Mouse (Mus musculus) granulocyte monocyte progenitor cell, adult 5-6 weeks (primary cell): ENCODE measurements around the gene Tubg2. TPM values are rescaled to one million over a fixed set of nuclear protein-coding genes. Genes with fewer than 3 reads are reported as not detected.

ENCODE experiments used
- ATAC-seq: replicated peaks from 2 replicates; pipeline ENCODE4 v1.8.0; 2016; ENCODE audit warnings: mild to moderate bottlenecking, moderate TSS enrichment, inconsistent platforms; ENCODE audit not compliant: poor library complexity, severe bottlenecking
- total RNA-seq, 2 experiments: library from RNA; stranded (forward) in 1 of 2; stranded (reverse) in 1 of 2; fragments of 200-712, 200-1000 nt in 1 of 2; fragments of >200 nt in 1 of 2; fragmentation: Nextera tagmentation in 1 of 2; gene quantifications; 2 replicates each; pipeline ENCODE4 v1.2.3; 2014 to 2017

The Tubg2 gene
- total RNA-seq, 2 experiments from 2014 or later = not detected

GRCm38 (mm10) chr11:101190913-101191907, 35.5 kb downstream of the Tubg2 start:
- no peak for ATAC-seq

GRCm38 (mm10) chr11:101191919-101192470, 36.3 kb downstream of the Tubg2 start:
- ATAC-seq = no peak

GRCm38 (mm10) chr11:101192646-101193045, 36.9 kb downstream of the Tubg2 start:
- no peak for ATAC-seq

GRCm38 (mm10) chr11:101193076-101193475, 37.4 kb downstream of the Tubg2 start:
- no peak for ATAC-seq

- ATAC-seq = no peak
These were observed 38.4 kb downstream of the Tubg2 start for GRCm38 (mm10) chr11:101194137-101194536.

- no peak for ATAC-seq
These were observed 38.9 kb downstream of the Tubg2 start for GRCm38 (mm10) chr11:101194643-101195042.

GRCm38 (mm10) chr11:101195101-101195500, 39.4 kb downstream of the Tubg2 start:
- ATAC-seq = no peak

- ATAC-seq = no peak
These were observed 39.9 kb downstream of the Tubg2 start for GRCm38 (mm10) chr11:101195571-101195970.

GRCm38 (mm10) chr11:101196175-101196574, 40.5 kb downstream of the Tubg2 start:
- ATAC-seq = no peak

- no peak for ATAC-seq
These were observed 43.8 kb downstream of the Tubg2 start for GRCm38 (mm10) chr11:101199555-101199954.

- 0 out of 2 replicates have a peak, but pooled peaks have one; percentile 40 for ATAC-seq
These were observed 45.3 kb downstream of the Tubg2 start for GRCm38 (mm10) chr11:101200986-101201385.

Other genes with a start within 250 kb of the Tubg2 start
- 51.6 and 54.7 TPM in 2 replicates for gene Stat3, start 216.4 kb upstream of the Tubg2 start, total RNA-seq (2014; fragmentation: Nextera tagmentation)
- 52.1 and 80.7 TPM in 2 replicates for gene Stat3, start 216.4 kb upstream of the Tubg2 start, total RNA-seq (2017)
- gene Cavin1, start 185.0 kb upstream of the Tubg2 start, total RNA-seq (2014; fragmentation: Nextera tagmentation) = 1.1 and 1.5 TPM in 2 replicates
- 0.93 and 1.6 TPM in 2 replicates for gene Cavin1, start 185.0 kb upstream of the Tubg2 start, total RNA-seq (2017)
- 42.7 and 66.2 TPM in 2 replicates for gene Atp6v0a1, start 146.5 kb upstream of the Tubg2 start, total RNA-seq (2014; fragmentation: Nextera tagmentation)
- gene Atp6v0a1, start 146.5 kb upstream of the Tubg2 start, total RNA-seq (2017) = 16.8 and 17.9 TPM in 2 replicates
- gene Naglu, start 85.9 kb upstream of the Tubg2 start, total RNA-seq (2014; fragmentation: Nextera tagmentation) = 9.3 and 15.7 TPM in 2 replicates
- gene Naglu, start 85.9 kb upstream of the Tubg2 start, total RNA-seq (2017) = 12.7 and 13.7 TPM in 2 replicates
- gene Hsd17b1, start 77.5 kb upstream of the Tubg2 start, total RNA-seq (2014; fragmentation: Nextera tagmentation) = 1.5 and 12.9 TPM in 2 replicates
- gene Hsd17b1, start 77.5 kb upstream of the Tubg2 start, total RNA-seq (2017) = 7.4 and 8.2 TPM in 2 replicates
- gene Coasy, start 73.3 kb upstream of the Tubg2 start, total RNA-seq (2014; fragmentation: Nextera tagmentation) = 26.8 and 35.8 TPM in 2 replicates
- gene Coasy, start 73.3 kb upstream of the Tubg2 start, total RNA-seq (2017) = 30.5 and 32.2 TPM in 2 replicates
- gene Mlx, start 68.6 kb upstream of the Tubg2 start, total RNA-seq (2014; fragmentation: Nextera tagmentation) = 76.1 and 81.6 TPM in 2 replicates
- gene Mlx, start 68.6 kb upstream of the Tubg2 start, total RNA-seq (2017) = 68.2 and 82.4 TPM in 2 replicates
- gene Psmc3ip, start 60.5 kb upstream of the Tubg2 start, total RNA-seq (2014; fragmentation: Nextera tagmentation) = 51.8 and 62.8 TPM in 2 replicates
- 42.9 and 63.5 TPM in 2 replicates for gene Psmc3ip, start 60.5 kb upstream of the Tubg2 start, total RNA-seq (2017)
- gene Retreg3, start 36.0 kb upstream of the Tubg2 start, total RNA-seq (2014; fragmentation: Nextera tagmentation) = 12.3 and 15.7 TPM in 2 replicates
- 20.0 and 27.4 TPM in 2 replicates for gene Retreg3, start 36.0 kb upstream of the Tubg2 start, total RNA-seq (2017)
- 27.6 and 53.4 TPM in 2 replicates for gene Tubg1, start 36.0 kb upstream of the Tubg2 start, total RNA-seq (2014; fragmentation: Nextera tagmentation)
- 25.8 and 43.7 TPM in 2 replicates for gene Tubg1, start 36.0 kb upstream of the Tubg2 start, total RNA-seq (2017)
- 0.41 and 0.83 TPM in 2 replicates for gene Cntnap1, start 14.6 kb downstream of the Tubg2 start, total RNA-seq (2014; fragmentation: Nextera tagmentation)
- gene Cntnap1, start 14.6 kb downstream of the Tubg2 start, total RNA-seq (2017) = 0.36 and 0.65 TPM in 2 replicates
- 1.4 TPM in 1 of 2 replicates, not detected in the other for gene Plekhh3, start 15.4 kb downstream of the Tubg2 start, total RNA-seq (2014; fragmentation: Nextera tagmentation)
- gene Plekhh3, start 15.4 kb downstream of the Tubg2 start, total RNA-seq (2017) = 0.47 TPM in 1 of 2 replicates, not detected in the other
- not detected in 2 replicates for gene Ccr10, start 19.5 kb downstream of the Tubg2 start, total RNA-seq (2014; fragmentation: Nextera tagmentation)
- gene Ccr10, start 19.5 kb downstream of the Tubg2 start, total RNA-seq (2017) = 0.09 TPM in 1 of 2 replicates, not detected in the other
- gene Ezh1, start 70.6 kb downstream of the Tubg2 start, total RNA-seq (2014; fragmentation: Nextera tagmentation) = 15.2 and 31.0 TPM in 2 replicates
- gene Ezh1, start 70.6 kb downstream of the Tubg2 start, total RNA-seq (2017) = 13.6 and 17.7 TPM in 2 replicates
- gene Ramp2, start 90.1 kb downstream of the Tubg2 start, total RNA-seq (2014; fragmentation: Nextera tagmentation) = not detected in 2 replicates
- 0.98 and 1.4 TPM in 2 replicates for gene Ramp2, start 90.1 kb downstream of the Tubg2 start, total RNA-seq (2017)
- 176 and 203 TPM in 2 replicates for gene Vps25, start 97.8 kb downstream of the Tubg2 start, total RNA-seq (2014; fragmentation: Nextera tagmentation)
- 76.7 and 80.4 TPM in 2 replicates for gene Vps25, start 97.8 kb downstream of the Tubg2 start, total RNA-seq (2017)
- not detected in 2 replicates for gene Wnk4, start 104.7 kb downstream of the Tubg2 start, total RNA-seq (2014; fragmentation: Nextera tagmentation)
- 2.6 TPM in 1 of 2 replicates, not detected in the other for gene Wnk4, start 104.7 kb downstream of the Tubg2 start, total RNA-seq (2017)
- not detected in 2 replicates for gene Cntd1, start 123.1 kb downstream of the Tubg2 start, total RNA-seq (2014; fragmentation: Nextera tagmentation)
- gene Cntd1, start 123.1 kb downstream of the Tubg2 start, total RNA-seq (2017) = 0.72 and 3.3 TPM in 2 replicates
- gene Coa3, start 123.2 kb downstream of the Tubg2 start, total RNA-seq (2014; fragmentation: Nextera tagmentation) = 53.2 and 61.3 TPM in 2 replicates
- 32.3 and 35.5 TPM in 2 replicates for gene Coa3, start 123.2 kb downstream of the Tubg2 start, total RNA-seq (2017)
- gene Becn1, start 146.4 kb downstream of the Tubg2 start, total RNA-seq (2014; fragmentation: Nextera tagmentation) = 58.4 and 81.1 TPM in 2 replicates
- gene Becn1, start 146.4 kb downstream of the Tubg2 start, total RNA-seq (2017) = 177 and 214 TPM in 2 replicates
- gene Psme3, start 160.3 kb downstream of the Tubg2 start, total RNA-seq (2014; fragmentation: Nextera tagmentation) = 163 and 205 TPM in 2 replicates
- gene Psme3, start 160.3 kb downstream of the Tubg2 start, total RNA-seq (2017) = 121 and 138 TPM in 2 replicates
- gene Aoc2, start 169.2 kb downstream of the Tubg2 start, total RNA-seq (2014; fragmentation: Nextera tagmentation) = 2.8 and 3.7 TPM in 2 replicates
- 1.8 and 2.0 TPM in 2 replicates for gene Aoc2, start 169.2 kb downstream of the Tubg2 start, total RNA-seq (2017)
- gene Aoc3, start 174.7 kb downstream of the Tubg2 start, total RNA-seq (2014; fragmentation: Nextera tagmentation) = not detected in 2 replicates
- gene Aoc3, start 174.7 kb downstream of the Tubg2 start, total RNA-seq (2017) = not detected in 2 replicates
- not detected in 2 replicates for gene G6pc, start 211.7 kb downstream of the Tubg2 start, total RNA-seq (2014; fragmentation: Nextera tagmentation)
- not detected in 2 replicates for gene G6pc, start 211.7 kb downstream of the Tubg2 start, total RNA-seq (2017)